Mouse (Mus musculus) limb, embryonic 11.5 days (tissue): ENCODE measurements around the gene Ost4. TPM values are rescaled to one million over a fixed set of nuclear protein-coding genes. Genes with fewer than 3 reads are reported as not detected.

Experiments
- ATAC-seq: fragments of 200-750 bp; cut with Nextera tagmentation; 2 replicates; pipeline ENCODE4 v1.8.0; 2017; ENCODE audit warnings: low read depth; ENCODE audit not compliant: insufficient number of reproducible peaks, low FRiP score, low TSS enrichment
- DNase-seq: peaks from one replicate; pipeline ENCODE4 v3.0.0-alpha.2; 2015; ENCODE audit warnings: low spot score
- H3K27ac ChIP-seq: fragments of 300-500 bp; sonication (generic); replicated peaks from 2 replicates; pipeline ENCODE4 v1.5.1; 2014; ENCODE audit warnings: low read depth, mild to moderate bottlenecking, low read length
- H3K27me3 ChIP-seq: fragments of 300-500 bp; sonication (generic); 2 replicates; pipeline ENCODE4 v1.6.1; 2014; ENCODE audit warnings: mild to moderate bottlenecking, low read length, mixed read lengths; ENCODE audit not compliant: control insufficient read depth, insufficient read depth
- H3K36me3 ChIP-seq: fragments of 300-500 bp; sonication (generic); 2 replicates; pipeline ENCODE4 v1.6.1; 2014; ENCODE audit warnings: mild to moderate bottlenecking, low read length, moderate library complexity, mixed read lengths; ENCODE audit not compliant: control insufficient read depth, insufficient read depth
- H3K4me1 ChIP-seq: fragments of 300-500 bp; sonication (generic); 2 replicates; pipeline ENCODE4 v1.6.1; 2014; ENCODE audit warnings: low read length, mixed read lengths; ENCODE audit not compliant: control insufficient read depth, insufficient read depth
- H3K4me2 ChIP-seq: fragments of 300-500 bp; sonication (generic); 2 replicates; pipeline ENCODE4 v1.6.1; 2014; ENCODE audit warnings: low read depth, mild to moderate bottlenecking, moderate library complexity; ENCODE audit not compliant: severe bottlenecking
- H3K4me3 ChIP-seq: fragments of 300-500 bp; sonication (generic); 2 replicates; pipeline ENCODE4 v1.5.1; 2014; ENCODE audit warnings: low read depth, low read length
- H3K9ac ChIP-seq: fragments of 300-500 bp; sonication (generic); 2 replicates; pipeline ENCODE4 v1.6.1; 2014; ENCODE audit warnings: mild to moderate bottlenecking, low read length
- H3K9me3 ChIP-seq: fragments of 300-500 bp; sonication (generic); 2 replicates; pipeline ENCODE4 v1.6.1; 2016; ENCODE audit warnings: low read length; ENCODE audit not compliant: control insufficient read depth
- WGBS: fragments of 180-500 bp; shearing (Covaris S2); extraction: QIAGEN DNeasy Blood & Tissue Kit; methylation state at CpG from one replicate; pipeline ENCODE4 v1.1.7; 2014; 5-methylcytosine and 5-hydroxymethylcytosine counted together
- polyA plus RNA-seq: library from polyadenylated mRNA; unstranded; fragments of >200 nt; fragmentation: Nextera tagmentation; extraction: Ambion mirVana; gene quantifications from 2 replicates; pipeline ENCODE4 v1.2.1, GENCODE M21; 2014

Gene Ost4
- polyA plus RNA-seq, 1 experiment from 2014 or later = 395 TPM

GRCm38 (mm10) chr5:30915974-30916433 lies 8.4 kb upstream of the Ost4 start:
- ATAC-seq (peak; percentile 0; the same call in 1 of the 2 replicates), DNase-seq (peak; percentile 79)
- H3K27me3 ChIP-seq = no peaks in the 10 kb centered on the region
- H3K4me1 ChIP-seq = peaks cover 32% of the 10 kb centered on the region
- H3K9me3 ChIP-seq = no peaks in the 10 kb centered on the region
- H3K27ac ChIP-seq = peak overlapping the region; percentile 99; the same call in 1 of the 2 replicates
- H3K36me3 ChIP-seq = peaks cover 14% of the 10 kb centered on the region; the same call in 1 of the 2 replicates
- H3K4me3 ChIP-seq = peak overlapping the region; percentile 58
- peak overlapping the region; percentile 97 for H3K4me2 ChIP-seq
- peak overlapping the region; percentile 78; the same call in 1 of the 2 replicates for H3K9ac ChIP-seq
- WGBS = 12% methylated on average over 7 of the region's 7 CpGs

- ATAC-seq (no peak; the same call in 1 of the 2 replicates), DNase-seq (no peak)
- H3K36me3 ChIP-seq = peaks cover 11% of the 10 kb centered on the region; the same call in 1 of the 2 replicates
- peak overlapping the region; percentile 78 for H3K9ac ChIP-seq
- H3K4me2 ChIP-seq = peak overlapping the region; percentile 97
- H3K4me3 ChIP-seq = peak overlapping the region; percentile 58
- H3K9me3 ChIP-seq = no peaks in the 10 kb centered on the region
- H3K4me1 ChIP-seq = peaks cover 37% of the 10 kb centered on the region
- WGBS = 62% methylated on average over 9 of the region's 9 CpGs
- no peaks in the 10 kb centered on the region for H3K27me3 ChIP-seq
- H3K27ac ChIP-seq = peak overlapping the region; percentile 99; the same call in 1 of the 2 replicates
Observed at GRCm38 (mm10) chr5:30915456-30915855, 7.9 kb upstream of the Ost4 start.

- Histone ChIP-seq H3K9me3 (no peaks in the 10 kb centered on the region), H3K36me3 (peaks cover 11% of the 10 kb centered on the region; the same call in 1 of the 2 replicates), H3K27ac (peak overlapping the region; percentile 99; the same call in 1 of the 2 replicates), H3K27me3 (no peaks in the 10 kb centered on the region), H3K4me1 (peaks cover 40% of the 10 kb centered on the region), H3K4me3 (peak overlapping the region; percentile 58), H3K9ac (peak overlapping the region; percentile 78), H3K4me2 (peak overlapping the region; percentile 97)
- WGBS = 49% methylated on average over 6 of the region's 6 CpGs
- DNase-seq (no peak), ATAC-seq (no peak)
Observed at GRCm38 (mm10) chr5:30914849-30915248, 7.3 kb upstream of the Ost4 start.

DNA sequence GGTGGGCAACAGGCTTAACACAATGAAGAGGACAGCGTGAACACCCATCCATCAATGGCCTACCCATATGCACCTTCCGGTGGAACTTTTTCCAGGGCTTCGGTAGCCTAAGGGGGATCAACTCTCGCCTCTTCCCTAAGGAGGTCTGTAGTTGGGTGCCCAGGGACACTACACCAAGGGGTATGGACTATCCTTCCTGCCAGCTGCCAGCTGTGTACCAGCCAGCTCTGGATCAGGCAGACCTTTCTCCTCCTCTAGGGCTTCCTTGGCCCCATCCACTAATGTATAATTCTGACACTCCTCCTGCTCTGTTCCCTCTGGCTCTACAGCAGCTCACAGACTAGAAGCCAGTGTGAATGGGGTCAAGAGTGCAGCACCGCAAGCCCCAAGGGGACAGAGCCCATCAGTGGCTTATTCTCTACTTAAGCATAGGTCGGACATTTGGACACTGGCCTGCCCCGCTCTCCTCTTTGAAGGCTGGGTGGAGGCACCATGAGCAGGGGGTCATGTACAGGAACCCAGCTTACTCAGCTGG lies 6.6 kb upstream of the Ost4 start:
- Histone ChIP-seq H3K4me1 (peaks cover 46% of the 10 kb centered on the region), H3K4me2 (peak overlapping the region; percentile 97), H3K9ac (peak overlapping the region; percentile 78), H3K9me3 (no peaks in the 10 kb centered on the region), H3K36me3 (peaks cover 11% of the 10 kb centered on the region; the same call in 1 of the 2 replicates), H3K27ac (peak overlapping the region; percentile 99), H3K4me3 (peak overlapping the region; percentile 58), H3K27me3 (no peaks in the 10 kb centered on the region)
- no peak for ATAC-seq
- DNase-seq = no peak
- 16% methylated on average over 7 of the region's 7 CpGs for WGBS

GRCm38 (mm10) chr5:30913060-30913841 lies 5.7 kb upstream of the Ost4 start, which contains the start of gene Emilin1:
Gene Emilin1, plus strand, starts transcription at chr5:30913402.
- Histone ChIP-seq H3K9me3 (no peaks in the 10 kb centered on the region), H3K9ac (peak within 1 kb of the TSS; percentile 78), H3K4me1 (peaks cover 55% of the 10 kb centered on the region), H3K4me2 (peak within 1 kb of the TSS; percentile 97), H3K27ac (peak within 1 kb of the TSS; percentile 99), H3K4me3 (peak within 1 kb of the TSS; percentile 58), H3K27me3 (no peaks in the 10 kb centered on the region), H3K36me3 (peaks cover 5% of the 10 kb centered on the region; the same call in 1 of the 2 replicates)
- WGBS = 2% methylated on average over 11 of the region's 13 CpGs
- DNase-seq (peak; percentile 87), ATAC-seq (peak; percentile 85)

GRCm38 (mm10) chr5:30912156-30912555 lies 4.6 kb upstream of the Ost4 start:
- H3K4me1 ChIP-seq = peaks cover 59% of the 10 kb centered on the region
- DNase-seq (no peak), ATAC-seq (no peak)
- no peaks in the 10 kb centered on the region for H3K9me3 ChIP-seq
- WGBS = 75% methylated on average over 5 of the region's 5 CpGs
- no peaks in the 10 kb centered on the region for H3K36me3 ChIP-seq
- H3K4me2 ChIP-seq = no peak overlapping the region
- no peaks in the 10 kb centered on the region for H3K27me3 ChIP-seq
- peak overlapping the region; percentile 99 for H3K27ac ChIP-seq
- H3K9ac ChIP-seq = 0 out of 2 replicates have a peak overlapping the region, but pooled peaks have one; percentile 40
- H3K4me3 ChIP-seq = no peak overlapping the region

- H3K4me2 ChIP-seq = no peak overlapping the region
- peaks cover 60% of the 10 kb centered on the region for H3K4me1 ChIP-seq
- no peak overlapping the region for H3K4me3 ChIP-seq
Observed at GRCm38 (mm10) chr5:30910481-30910880, 2.9 kb upstream of the Ost4 start.

GRCm38 (mm10) chr5:30909863-30910262 lies 2.3 kb upstream of the Ost4 start:
- no peak overlapping the region for H3K4me3 ChIP-seq
- no peak for ATAC-seq
- no peaks in the 10 kb centered on the region for H3K27me3 ChIP-seq
- H3K4me2 ChIP-seq = no peak overlapping the region
- no peaks in the 10 kb centered on the region for H3K9me3 ChIP-seq
- H3K36me3 ChIP-seq = peaks cover 6% of the 10 kb centered on the region
- no peak for DNase-seq
- WGBS = 82% methylated on average over 7 of the region's 7 CpGs
- no peak overlapping the region for H3K9ac ChIP-seq
- H3K4me1 ChIP-seq = peaks cover 55% of the 10 kb centered on the region
- H3K27ac ChIP-seq = peak overlapping the region; percentile 96; the same call in 1 of the 2 replicates

More at GRCm38 (mm10) chr5:30910481-30910880, 2.9 kb upstream of the Ost4 start:
- Histone ChIP-seq H3K27me3 (no peaks in the 10 kb centered on the region), H3K9me3 (no peaks in the 10 kb centered on the region), H3K27ac (peak overlapping the region; percentile 23), H3K36me3 (peaks cover under 1% of the 10 kb centered on the region; the same call in 1 of the 2 replicates), H3K9ac (no peak overlapping the region)
- ATAC-seq (no peak), DNase-seq (no peak)
